Mouse (Mus musculus) kidney, adult 2 months (tissue): ENCODE results near the gene Metrnl.

Experiments used
- CTCF ChIP-seq: fragments of 200-500 bp; conservative IDR thresholded peaks from 2 replicates; pipeline ENCODE4 v1.5.1; 2011; ENCODE audit warnings: low read depth, mild to moderate bottlenecking, control low read depth, low read length, moderate library complexity, mixed read lengths; ENCODE audit not compliant: insufficient read depth, insufficient read length
- POLR2A ChIP-seq: fragments of 200-500 bp; IDR thresholded peaks from one replicate; pipeline ENCODE4 v1.6.1; 2011; ENCODE audit warnings: low read depth, low read length, control low read depth

DNA sequence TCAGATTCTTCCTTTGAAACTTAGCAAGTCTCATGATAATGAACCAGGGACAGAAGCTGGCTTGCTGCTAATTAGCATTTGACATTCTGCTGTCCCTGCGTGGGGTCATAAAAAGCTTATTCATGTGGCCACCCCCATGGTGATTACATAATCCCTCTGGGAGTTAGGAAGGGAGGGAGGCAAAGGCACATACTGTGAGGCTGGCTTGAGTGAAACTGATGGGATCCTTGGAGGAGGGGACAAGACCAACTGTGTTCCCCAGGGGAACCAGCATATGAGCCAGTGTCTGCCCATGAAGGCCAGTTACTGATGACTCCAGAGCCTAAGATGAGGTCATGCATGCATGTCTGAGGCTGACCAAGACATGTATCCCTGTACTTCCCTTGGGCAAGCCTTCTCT lies 33.5 kb downstream of the Metrnl start:
- no peak for TF ChIP-seq POLR2A
- no peak for TF ChIP-seq CTCF
